Mouse (Mus musculus) left cerebral cortex, adult 11 months (tissue): Measurements from ENCODE around the gene Gsn.
A peak's percentile ranks its signal among the peaks of the same experiment; 100 is the strongest.

Source experiments
- DNase-seq: peaks from one replicate; pipeline ENCODE4 v3.0.0; 2022; ENCODE audit warnings: low spot score

Gsn gene

DNA sequence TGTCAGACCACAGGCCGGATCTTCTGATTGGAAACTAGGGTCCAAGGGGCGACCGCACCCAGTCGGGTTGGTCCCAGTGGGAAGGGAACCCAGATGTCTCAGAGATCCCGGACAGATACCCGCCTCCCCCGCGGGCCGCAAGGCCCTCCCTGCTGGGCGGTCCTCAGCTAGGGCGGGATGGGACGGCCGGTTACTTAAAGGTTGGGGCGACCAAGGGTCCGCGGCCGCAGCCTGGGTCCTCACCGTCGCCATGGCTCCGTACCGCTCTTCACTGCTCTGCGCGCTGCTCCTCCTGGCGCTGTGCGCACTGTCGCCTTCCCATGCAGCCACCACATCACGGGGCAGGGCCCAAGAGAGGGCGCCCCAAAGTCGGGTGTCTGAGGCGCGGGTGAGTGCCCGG, 26.0 kb downstream of the Gsn start:
- no peak for DNase-seq

GRCm38 (mm10) chr2:35283997-35284396, 27.8 kb downstream of the Gsn start:
- no peak for DNase-seq

DNA sequence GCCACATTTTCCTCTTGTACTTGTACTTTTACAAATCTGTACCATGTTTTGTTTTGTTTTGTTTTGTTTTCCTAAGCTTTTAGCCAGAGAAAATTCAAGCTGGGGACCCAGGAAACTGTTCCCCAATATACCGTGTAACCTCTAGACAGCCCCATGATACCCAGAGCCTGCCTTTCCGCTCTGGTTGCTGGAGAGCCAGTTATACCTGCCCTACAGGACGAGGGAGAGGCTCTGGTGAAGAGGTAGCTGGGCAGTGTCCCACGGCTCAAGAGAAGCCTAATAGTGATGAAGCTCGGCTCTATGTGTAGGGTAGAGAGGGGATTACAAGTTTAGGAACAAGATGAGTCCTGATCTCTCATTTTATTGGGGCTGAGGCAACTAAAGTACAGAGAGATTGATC, 29.0 kb downstream of the Gsn start:
- no peak for DNase-seq

GRCm38 (mm10) chr2:35287017-35287620, 30.9 kb downstream of the Gsn start:
- no peak for DNase-seq

DNA sequence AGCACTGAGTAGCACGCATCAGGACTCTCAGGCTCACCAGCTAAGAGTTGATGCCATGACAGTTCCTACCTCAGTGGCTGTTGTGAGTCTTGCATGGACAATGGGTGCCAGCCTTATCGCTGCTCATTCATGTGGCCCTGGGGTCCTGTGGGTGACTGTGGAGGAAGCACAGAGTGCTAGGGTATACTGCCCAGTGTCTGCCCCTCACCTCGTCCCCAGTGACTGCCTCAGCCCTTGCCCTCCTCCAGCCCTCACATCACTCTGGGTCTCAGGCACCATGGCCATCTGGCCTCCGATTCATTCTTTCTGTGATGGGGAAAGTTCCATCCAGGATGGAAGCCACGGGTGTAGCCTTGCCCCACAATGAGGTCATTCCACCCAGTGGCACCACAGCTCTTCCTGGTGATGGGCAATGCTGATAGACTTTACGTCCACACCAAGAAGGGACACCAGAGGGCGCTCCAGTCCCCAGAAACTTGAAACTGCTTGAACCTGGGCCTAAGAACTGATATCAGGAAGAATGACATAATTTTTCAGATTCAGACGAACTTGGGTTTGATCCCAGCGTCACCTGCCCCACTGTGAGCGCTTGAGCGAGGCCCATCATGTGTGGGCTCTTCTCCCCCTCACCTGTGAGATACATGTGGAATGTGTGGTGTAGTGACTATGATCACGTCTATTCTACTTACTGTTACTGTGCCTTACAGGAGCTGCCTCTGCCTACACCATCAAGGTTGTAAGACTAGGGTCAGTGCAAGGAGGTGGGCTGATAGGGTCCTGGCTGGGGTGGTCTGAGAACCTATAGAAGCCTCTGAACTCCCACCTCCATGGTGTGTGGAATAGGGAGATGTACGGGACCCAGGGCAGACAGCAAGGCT, 32.8 kb downstream of the Gsn start:
- DNase-seq: peak; percentile 64

- no peak for DNase-seq
These were observed 35.7 kb downstream of the Gsn start for GRCm38 (mm10) chr2:35291856-35292255.

DNA sequence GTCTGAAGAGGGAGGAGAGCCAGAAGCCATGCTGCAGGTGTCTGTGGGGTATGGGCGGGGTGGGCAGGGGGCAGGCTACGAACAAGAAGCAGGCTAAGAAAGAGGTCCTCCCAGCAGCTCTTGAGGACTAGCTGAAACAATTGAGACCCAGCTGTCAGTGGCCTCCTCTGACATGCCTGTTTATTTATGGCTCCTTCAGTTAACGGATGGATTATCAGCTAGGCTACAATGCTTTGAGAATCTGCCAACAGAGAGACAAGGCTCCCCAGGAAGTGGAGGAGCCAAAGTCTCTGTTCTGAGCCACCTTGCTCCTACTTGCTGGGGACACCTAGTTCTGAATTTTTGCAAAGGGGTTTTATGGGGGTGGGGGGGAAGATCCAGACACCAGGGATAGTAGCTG, 36.5 kb downstream of the Gsn start:
- DNase-seq: no peak

DNA sequence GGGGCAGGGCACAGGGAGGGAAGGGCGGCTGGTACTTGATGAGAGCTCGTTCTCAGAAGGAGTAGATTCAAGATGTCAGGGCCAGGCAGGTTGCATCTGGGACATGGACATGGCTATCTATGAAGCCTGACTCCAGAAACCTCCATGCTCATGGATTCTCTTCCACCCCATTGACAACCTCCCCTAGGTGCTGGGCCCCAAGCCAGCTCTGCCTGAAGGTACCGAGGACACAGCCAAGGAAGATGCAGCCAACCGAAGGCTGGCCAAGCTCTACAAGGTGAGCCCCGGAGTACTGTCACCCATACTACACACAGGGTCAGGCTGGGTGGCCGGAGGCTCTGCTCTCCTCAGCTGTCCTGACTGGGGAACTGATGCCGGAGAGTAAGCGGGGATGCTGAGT, 37.1 kb downstream of the Gsn start:
- DNase-seq: no peak

GRCm38 (mm10) chr2:35297703-35298332, 41.6 kb downstream of the Gsn start:
- DNase-seq: no peak

DNA sequence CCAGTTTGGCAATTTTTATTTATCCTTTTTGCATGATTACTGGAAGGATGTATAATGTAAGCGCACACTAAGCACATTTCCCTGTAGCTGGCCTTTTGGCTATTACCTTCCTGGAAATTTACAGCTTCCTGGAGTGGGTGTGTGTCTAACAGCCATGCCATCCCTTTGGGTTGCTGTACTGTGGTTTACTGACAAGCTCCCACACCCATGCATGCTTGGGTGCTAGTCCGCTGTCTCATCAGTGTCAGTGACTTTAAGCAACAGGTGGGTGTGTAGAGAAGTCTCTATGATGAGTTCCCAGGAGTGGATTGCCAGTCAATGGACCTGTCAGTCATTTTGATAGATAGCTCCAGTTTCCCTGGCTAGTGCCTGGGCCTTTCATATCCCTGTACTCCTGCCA, 43.3 kb downstream of the Gsn start:
- no peak for DNase-seq

- no peak for DNase-seq
These were observed 46.1 kb downstream of the Gsn start for GRCm38 (mm10) chr2:35302049-35302885.

- DNase-seq: no peak
These were observed 52.0 kb downstream of the Gsn start for GRCm38 (mm10) chr2:35308166-35308565.

- no peak for DNase-seq
These were observed 53.8 kb downstream of the Gsn start for GRCm38 (mm10) chr2:35309906-35310493.

- DNase-seq: no peak
These were observed 58.1 kb downstream of the Gsn start for GRCm38 (mm10) chr2:35314300-35314699.

DNA sequence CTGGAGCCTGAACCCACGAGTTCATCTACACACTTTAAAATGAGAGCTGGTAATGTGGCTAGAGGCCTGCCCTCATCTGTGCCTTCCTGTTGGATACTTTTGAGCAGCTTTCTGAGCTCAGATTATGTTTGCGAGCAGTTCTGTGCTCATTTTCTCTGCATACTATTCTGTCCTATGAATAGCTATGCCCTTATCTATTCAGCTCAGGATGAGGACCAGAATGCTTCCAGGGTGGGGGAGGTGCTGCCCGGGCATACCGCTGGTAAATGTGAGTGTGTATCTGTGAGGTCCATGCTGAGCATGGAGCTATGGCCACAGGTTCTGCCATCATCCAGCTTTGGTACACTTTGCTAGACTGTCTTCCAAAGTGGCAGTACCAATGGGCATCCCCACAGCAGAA, 61.4 kb downstream of the Gsn start:
- no peak for DNase-seq

GRCm38 (mm10) chr2:35318405-35318804, 62.2 kb downstream of the Gsn start:
- DNase-seq: no peak

DNA sequence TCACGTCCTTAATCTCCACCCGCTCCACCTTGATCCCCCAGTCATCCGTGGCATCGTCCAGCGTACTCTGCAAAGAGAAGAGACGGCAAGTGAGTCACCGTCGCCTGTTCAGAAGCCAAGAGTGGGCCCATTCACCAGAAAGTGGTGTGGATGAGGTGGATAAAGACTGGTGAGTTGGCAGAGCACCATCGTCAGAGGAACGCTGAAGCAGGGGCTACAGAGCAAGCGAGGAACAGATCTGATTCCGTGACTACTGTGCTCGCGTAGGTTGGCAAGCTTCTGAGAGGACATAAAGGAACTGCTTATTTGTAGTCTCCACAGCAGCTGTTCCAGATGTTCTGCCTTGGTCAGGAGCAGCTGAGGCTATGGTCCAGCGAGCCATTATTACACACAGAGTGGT, 64.2 kb downstream of the Gsn start:
- DNase-seq: no peak

- no peak for DNase-seq
These were observed 66.4 kb downstream of the Gsn start for GRCm38 (mm10) chr2:35322404-35323164.

- DNase-seq: no peak
These were observed 69.8 kb downstream of the Gsn start for GRCm38 (mm10) chr2:35325930-35326329.

GRCm38 (mm10) chr2:35326931-35327330, 70.8 kb downstream of the Gsn start:
- DNase-seq: no peak

DNA sequence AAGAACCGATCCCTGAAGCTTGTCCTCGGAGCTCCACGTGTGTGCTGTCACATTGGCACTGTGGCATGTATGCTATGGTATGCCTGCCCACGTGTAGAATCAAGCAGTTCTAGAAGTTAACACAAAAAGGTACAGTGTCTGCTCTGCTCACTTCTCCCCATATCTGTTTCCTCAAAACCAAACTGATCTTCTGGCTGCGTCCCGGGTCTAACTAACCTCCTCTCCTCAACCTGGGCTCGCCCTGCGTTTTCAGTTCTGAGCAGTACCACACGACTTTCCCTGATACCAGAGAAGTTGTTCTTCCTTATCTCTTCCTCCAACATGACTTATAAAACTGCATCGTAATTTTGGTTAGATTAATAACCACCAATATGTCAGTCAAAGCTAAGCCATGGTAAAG, 71.4 kb downstream of the Gsn start:
- DNase-seq: no peak
